Mouse (Mus musculus) skeletal muscle tissue, adult 2 months (tissue): ENCODE data around the gene Sergef.

Source experiments
- DNase-seq: peaks from one replicate; pipeline ENCODE4 v3.0.0-alpha.2; 2012; ENCODE audit warnings: low read depth, low spot score

The Sergef gene

DNA sequence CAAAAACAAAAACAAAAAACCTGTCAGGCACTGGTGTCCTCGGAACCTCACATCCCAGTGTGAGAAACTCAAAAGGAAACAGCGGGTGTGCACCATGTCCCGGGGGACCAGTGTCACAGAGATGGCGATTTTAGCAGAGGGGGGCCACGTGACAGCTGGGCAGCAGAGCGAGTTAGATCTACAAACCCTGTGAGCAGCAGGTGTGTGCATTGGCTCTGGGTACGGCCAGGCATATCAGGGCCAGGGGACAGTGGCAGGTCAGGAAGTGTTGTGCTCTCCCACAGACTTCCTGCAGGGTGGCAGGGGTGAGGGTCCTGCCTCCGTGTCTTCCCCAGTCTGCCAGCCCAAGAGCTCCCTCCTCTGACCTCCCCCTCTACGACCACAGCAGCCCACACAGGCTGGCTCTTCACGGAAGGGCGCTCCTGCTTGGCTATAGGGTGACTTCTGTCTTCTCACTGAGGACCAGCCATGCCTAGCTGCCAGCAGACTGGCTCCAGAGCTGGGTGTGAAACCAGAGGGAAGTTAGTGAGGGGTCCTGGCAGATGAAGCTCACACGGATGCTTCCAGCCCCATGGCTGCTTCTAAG lies 230.3 kb downstream of the Sergef start:
- DNase-seq = peak; percentile 68

DNA sequence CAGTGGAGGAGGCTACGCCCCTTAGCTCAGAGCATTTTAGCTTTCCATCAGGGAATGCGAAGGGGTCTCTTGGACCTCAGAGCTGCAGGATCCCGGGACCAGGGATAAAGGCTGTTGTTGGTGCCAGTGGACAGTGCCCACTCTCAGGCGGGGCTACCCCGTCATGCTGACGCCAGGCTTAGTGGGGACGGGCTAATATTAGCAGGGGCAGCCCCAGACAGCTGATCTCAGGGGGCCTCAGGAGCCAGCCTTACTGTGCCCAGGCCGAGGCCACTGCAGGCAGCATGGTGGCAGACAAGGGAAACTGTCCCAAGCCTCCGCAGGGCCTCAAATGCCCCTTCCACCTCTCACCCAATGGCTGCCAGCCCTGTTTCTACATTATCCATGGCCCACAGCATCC lies 231.0 kb downstream of the Sergef start:
- peak; percentile 89 for DNase-seq

DNA sequence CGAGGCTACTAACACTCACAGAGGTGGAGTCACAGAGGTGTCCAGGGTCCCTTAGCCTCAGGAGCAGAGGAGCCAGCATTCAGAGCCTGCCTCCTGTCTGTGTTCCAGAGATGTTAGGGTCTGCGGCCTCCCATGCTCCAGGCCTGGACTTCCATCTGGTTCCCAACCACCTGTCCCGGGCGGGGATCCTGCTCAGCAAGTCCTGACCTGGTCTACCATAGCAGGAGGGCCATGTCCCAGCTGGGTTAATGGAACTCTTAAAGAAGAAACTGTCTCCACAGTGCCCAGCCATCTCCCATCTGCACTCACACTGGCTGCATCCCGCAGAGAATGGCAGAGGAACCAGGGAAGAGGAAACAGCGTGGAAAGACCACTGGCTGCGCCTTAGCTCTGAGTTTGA lies 234.9 kb downstream of the Sergef start:
- no peak for DNase-seq

DNA sequence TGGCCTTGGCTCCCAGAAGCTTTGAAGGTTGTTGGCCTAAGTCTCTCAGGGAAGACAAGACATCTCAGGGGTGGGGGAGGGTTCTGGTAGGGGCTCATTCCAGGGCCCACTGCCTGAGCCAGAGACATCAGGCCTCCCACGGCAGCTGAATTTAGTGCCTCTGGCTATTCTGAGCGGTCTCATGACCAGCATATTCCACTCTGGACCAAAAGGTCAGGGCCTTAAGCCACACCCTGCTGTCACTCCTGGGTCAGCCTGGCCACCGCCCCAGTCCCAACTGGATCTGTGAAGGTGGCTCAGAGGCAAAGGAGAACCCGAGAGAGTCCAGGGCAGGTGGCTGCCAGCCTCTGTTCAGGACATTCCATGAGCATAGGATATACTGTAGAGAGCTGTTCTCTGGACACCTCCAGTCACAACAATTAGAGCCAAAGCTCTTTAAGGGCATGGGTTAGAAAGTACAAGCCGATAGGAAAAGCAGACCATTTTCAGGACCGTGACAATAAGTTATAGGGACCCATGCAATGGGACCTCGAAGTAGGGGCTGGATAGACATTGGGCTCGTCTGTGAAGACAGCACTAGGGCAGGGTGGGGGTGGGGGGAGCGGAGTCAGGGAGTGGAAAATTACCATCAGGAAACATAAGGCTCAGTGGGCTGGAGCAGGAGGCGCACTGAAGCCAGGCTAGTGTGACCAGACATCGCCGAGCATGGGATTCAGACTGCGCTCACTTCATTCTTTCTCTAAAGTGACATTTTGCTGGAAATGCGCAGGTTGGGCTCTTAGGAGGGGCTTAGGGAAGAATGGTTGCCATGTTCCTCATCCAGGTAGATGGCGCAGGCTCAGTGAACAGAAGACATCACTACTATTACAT lies 235.8 kb downstream of the Sergef start:
- peak; percentile 95 for DNase-seq

DNA sequence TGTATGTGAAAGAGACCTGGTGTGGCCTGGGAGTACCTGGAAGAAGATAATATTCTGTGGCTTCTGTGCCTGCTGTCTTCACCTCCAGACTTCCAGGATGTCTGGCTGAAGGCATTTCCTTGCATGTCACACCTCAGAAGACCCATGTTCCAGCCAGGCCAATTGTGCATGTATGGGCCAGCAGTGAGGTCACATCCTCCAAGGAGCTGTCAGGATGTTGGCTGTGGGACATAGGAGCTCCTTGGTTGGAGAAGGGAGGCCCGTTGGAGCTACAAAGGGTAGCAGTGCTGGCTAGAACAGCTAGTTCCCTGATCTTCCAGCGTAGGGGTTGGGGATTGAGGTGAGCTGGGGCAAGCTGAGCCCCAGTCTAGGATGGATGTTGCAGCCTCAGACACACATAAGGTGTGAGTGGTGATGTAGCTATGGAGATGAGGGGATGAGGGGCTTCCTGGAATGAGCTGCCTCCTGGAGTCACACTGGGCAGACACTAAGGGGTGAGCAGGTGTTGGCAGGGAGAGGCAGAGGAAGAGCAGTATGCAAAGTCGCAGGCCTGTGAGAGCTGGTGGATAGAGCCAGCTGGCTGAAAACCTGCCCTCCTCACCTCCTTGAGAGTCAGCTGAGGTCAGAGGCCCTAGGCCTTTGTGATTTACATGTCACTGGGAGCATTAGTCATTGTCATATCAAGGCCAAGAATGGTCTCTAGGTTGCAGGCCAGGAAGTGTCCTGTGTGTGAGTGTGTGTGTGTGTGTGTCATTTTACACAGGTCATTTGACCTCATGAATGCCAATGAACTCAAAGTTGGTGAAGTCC lies 238.0 kb downstream of the Sergef start:
- no peak for DNase-seq

DNA sequence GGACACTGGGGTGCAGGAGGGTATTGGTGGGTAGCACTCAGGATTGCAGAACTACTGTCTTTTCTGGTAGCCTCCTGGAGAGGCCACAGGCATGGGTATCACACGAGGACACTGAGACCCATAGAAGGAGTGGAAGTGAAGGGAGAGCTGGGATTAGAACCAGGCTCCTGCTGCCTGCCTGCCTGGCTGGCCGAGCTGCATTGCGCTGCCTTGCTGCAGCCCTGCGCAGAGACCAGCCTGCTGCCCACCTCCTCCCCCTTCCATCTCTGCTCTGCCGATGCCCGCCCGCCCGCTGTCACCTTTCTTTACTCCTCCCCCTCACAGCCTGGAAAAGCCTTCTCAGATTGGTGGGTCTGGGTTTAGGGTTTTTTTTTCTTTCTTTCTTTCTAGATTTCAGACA lies 239.3 kb downstream of the Sergef start:
- no peak for DNase-seq

DNA sequence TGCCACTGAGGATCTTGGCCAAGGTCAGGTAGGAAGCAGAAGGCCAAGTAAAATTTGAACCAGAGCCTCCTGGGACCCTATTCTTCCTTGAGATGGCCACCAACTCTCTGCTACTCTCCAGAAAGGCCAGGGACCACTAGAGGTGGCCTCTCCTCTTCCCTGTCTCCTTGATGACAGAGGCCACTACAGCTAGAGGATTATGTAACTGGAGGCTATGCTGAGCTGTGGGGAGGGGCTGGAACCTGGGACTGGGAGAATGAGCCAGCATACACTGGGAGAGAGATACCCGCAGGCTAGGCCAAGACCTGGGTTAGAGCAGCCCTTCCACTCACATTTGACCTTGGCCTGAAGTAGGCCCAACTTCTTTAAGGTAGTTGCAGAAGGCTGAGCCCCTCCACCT lies 239.9 kb downstream of the Sergef start:
- no peak for DNase-seq

DNA sequence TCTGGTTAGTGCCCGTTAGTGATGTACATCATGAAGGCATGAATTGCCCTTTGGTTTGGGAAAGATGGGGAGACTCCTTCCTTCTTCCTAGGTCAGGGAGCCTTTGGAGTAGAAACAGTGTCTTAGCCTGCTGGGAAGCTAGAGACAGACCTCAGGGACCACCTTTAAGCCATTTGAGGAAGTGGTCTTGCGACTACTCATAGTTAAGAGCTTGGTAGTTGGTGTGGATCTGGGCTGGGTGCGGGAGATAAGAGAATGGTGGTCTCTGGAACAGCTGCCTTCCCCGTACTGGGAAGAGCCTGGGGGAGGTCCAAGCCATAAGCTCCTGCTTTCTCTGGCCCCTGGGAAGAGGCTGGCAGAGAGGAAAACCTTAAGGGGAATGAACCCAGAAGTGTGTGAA lies 241.0 kb downstream of the Sergef start:
- no peak for DNase-seq

DNA sequence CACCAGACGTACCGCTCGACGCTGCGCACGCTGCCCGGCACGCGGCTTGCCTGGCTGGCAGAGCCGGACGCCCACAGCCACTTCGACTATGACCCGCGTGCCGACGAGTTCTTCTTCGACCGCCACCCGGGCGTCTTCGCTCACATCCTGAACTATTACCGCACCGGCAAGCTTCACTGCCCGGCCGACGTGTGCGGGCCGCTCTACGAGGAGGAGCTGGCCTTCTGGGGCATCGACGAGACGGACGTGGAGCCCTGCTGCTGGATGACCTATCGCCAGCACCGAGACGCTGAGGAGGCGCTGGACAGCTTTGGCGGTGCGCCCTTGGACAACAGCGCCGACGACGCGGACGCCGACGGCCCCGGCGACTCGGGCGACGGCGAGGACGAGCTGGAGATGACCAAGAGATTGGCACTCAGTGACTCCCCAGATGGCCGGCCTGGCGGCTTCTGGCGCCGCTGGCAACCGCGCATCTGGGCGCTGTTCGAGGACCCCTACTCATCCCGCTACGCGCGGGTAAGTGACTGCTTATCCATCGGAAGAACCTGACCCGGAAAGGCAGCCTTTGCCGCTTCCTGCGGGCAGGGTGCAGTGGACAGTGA lies 241.8 kb downstream of the Sergef start:
- DNase-seq = no peak

DNA sequence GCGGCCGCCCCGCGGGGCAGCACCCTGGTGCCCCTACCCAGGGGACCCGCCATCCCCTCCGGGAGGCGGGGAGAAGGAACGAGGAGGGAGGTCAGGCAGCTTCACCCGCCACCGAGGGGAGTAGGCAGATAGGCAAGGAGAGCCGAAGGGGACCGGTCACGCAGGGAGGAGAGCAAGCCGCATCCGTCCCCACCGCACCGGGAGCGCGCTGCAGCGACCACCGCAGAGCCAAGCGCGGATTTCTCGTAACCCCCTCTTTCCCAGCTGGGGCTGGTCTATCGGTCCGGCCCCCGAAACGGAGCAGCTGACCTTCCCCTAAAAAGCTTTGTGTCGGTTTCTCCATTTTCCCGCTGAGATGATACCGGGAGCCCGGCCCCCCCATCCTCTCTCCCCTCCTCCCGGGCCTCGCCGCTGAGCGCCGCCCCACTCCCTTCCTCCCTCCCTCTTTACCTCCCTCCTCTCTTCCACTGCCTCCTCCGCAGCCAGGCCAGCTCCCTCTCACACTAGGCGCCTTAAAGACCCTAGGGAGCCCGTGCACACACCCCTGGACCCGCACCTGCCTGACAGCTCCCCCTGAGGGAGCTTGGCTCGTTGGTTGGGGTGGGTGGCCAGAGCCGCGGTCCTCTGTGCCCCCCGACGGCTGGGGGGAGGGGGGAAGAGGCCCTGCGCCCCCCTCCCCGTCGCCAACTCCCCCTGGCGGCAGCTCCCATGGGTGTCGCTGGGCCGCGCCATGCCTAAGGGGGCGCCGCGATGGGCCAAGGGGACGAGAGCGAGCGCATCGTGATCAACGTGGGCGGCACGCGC lies 242.5 kb downstream of the Sergef start:
- DNase-seq = no peak

DNA sequence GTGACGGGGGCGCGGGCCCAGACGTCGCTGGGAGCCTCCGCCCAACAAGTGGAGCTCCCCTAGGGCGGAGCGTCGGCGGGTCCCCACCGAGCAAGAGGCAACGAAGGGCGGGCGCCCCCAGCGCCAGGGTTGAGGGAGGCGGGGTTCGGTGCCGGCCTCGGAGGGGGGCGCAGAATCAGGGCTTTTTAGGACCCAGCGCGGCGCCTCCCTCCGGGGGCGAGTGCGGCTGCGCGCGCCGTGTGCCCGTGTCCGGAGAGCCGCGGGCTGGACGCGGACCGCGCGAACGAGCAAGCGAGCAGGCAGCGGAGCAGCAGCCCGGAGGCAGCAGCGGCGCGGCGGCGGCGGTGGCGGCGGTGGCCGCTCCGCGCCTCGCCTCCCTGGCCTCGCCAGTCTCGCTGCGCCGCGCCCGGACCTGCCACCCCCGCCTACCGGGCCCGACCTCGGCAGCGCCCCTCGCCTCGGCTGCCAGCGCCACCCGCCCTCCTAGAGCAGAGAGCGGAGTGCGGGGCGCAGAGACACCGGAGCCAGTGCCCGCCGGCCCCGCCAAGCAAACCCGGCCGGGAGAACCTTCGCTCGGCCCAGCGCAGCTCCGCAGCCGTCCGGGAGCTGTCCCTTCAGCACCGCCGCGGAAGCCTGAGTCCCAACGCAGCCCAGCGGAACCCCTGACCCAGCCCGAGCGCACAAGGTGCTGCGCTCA lies 243.2 kb downstream of the Sergef start, which contains the start of gene Kcnc1:
Kcnc1 (plus strand) TSS at position 267 of the 697 bp plus-strand sequence.
- DNase-seq = peak; percentile 77

DNA sequence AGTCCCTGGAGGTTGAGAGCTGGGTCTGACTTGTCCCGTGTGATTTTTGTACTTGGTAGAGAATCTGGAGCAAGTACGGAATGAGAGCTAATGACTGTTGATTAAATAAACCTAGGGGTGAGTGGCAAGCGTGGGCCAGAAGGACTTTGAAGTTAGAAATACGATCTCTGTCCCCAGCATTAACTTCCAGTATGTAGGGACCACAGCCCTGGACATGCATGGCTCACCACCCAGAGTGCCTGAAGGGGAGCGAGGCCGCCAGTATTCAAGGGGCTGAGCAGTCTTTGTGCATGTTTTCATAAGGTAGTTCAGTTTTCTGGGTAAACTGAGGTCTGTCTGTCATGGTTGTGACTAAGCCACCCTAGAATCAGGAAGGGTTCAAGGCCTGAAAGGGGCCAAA lies 244.0 kb downstream of the Sergef start:
- DNase-seq = no peak

DNA sequence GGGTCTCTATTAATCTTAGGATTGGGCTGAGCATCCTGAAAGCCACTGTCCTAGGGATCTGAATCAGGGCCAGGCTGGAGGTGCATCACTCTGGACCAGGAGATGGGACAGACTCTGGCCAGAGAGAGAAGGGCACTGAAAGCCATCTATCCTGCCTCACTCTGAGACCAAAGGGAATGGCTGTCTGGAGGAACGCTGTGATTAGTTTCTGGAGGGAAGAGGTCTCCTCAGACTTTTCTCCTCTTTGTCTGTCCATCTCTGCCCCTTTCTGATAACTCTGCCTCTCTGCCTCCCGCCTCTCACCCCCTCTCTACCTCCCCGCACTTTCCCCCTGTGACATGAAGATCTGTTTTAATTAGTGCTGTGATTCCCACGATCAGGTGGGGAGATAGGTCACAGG lies 244.7 kb downstream of the Sergef start:
- no peak for DNase-seq

DNA sequence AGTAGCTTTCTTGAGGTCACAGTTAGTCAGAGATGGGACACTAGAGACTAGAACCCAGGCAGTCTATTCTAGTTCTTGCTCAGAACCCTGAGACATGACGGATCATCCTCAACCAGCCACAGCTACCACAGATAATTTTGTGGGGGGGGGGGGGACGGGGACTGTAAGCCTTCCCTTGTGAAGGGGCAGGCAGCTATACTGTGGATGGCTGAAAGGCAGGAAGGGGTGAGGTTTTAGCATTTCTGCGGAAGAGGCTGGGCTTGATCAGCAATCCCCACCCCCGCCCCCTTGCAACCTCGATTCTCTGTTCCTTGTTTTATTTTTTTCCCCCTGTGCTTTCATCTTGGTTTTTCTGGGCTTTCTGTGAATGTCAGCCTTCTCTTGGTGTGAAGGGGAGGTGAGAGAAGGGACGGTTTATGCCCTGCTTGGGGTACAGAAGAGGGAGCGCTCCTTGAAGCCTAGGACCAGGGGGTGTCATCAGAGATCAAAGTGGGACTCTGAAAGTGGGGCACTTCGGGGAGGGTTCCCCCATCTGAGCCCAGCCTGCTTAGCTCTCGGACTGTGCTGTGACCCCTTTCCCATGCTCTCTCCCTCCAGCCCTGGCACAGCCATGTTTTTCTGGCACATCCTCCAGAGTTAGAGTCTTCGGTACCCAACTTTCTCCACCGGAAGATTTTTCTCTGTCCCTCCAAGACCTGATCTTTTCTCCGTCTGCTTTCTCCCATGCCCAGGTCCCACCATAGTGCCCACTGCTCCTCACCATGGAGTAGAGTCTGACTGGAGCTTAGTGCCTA lies 245.7 kb downstream of the Sergef start:
- DNase-seq = no peak
